Mouse (Mus musculus): ENCODE data around the gene Abca1.
A peak's percentile ranks its signal among the peaks of the same experiment; 100 is the strongest.

The Abca1 gene

GRCm38 (mm10) chr4:53159767-53160166, at the start of gene Abca1:
Abca1 (minus strand) TSS chr4:53159895.
- peak; percentile 69 to 78 for DNase-seq

- no peak for DNase-seq
Measured at GRCm38 (mm10) chr4:53204482-53204881, 44.8 kb upstream of the Abca1 start.

GRCm38 (mm10) chr4:53203595-53204400, 44.1 kb upstream of the Abca1 start:
- no peak for DNase-seq

- DNase-seq, result no peak
Measured at GRCm38 (mm10) chr4:53200276-53200675, 40.6 kb upstream of the Abca1 start.

- DNase-seq, result no peak
Measured at GRCm38 (mm10) chr4:53197842-53198241, 38.1 kb upstream of the Abca1 start.

GRCm38 (mm10) chr4:53196058-53196771, 36.5 kb upstream of the Abca1 start:
- DNase-seq, result peak; percentile 85 to 89

- DNase-seq, result no peak
Measured at GRCm38 (mm10) chr4:53187071-53187470, 27.4 kb upstream of the Abca1 start.

GRCm38 (mm10) chr4:53186573-53186972, 26.9 kb upstream of the Abca1 start:
- DNase-seq, result no peak

- no peak for DNase-seq
Measured at GRCm38 (mm10) chr4:53186141-53186540, 26.4 kb upstream of the Abca1 start.

GRCm38 (mm10) chr4:53181479-53181878, 21.8 kb upstream of the Abca1 start:
- no peak for DNase-seq

GRCm38 (mm10) chr4:53179308-53179820, 19.7 kb upstream of the Abca1 start:
- DNase-seq, result no peak

- DNase-seq, result no peak
Measured at GRCm38 (mm10) chr4:53178489-53178888, 18.8 kb upstream of the Abca1 start.

GRCm38 (mm10) chr4:53177696-53178095, 18.0 kb upstream of the Abca1 start:
- no peak for DNase-seq

- no peak for DNase-seq
Measured at GRCm38 (mm10) chr4:53174906-53175305, 15.2 kb upstream of the Abca1 start.

- no peak for DNase-seq
Measured at GRCm38 (mm10) chr4:53170403-53170802, 10.7 kb upstream of the Abca1 start.

- DNase-seq, result no peak
Measured at GRCm38 (mm10) chr4:53165231-53165630, 5.5 kb upstream of the Abca1 start.

- peak; percentile 28 to 29 for DNase-seq
Measured at GRCm38 (mm10) chr4:53159176-53159575, 519 bp downstream of the Abca1 start.

- DNase-seq, result peak; percentile 49 to 67
Measured at GRCm38 (mm10) chr4:53158634-53159033, 1.1 kb downstream of the Abca1 start.

- no peak for DNase-seq
Measured at GRCm38 (mm10) chr4:53155471-53155870, 4.2 kb downstream of the Abca1 start.

- no peak for DNase-seq
Measured at GRCm38 (mm10) chr4:53153711-53154110, 6.0 kb downstream of the Abca1 start.

GRCm38 (mm10) chr4:53153061-53153460, 6.6 kb downstream of the Abca1 start:
- no peak for DNase-seq

- DNase-seq, result no peak
Measured at GRCm38 (mm10) chr4:53152655-53153054, 7.0 kb downstream of the Abca1 start.

- no peak for DNase-seq
Measured at GRCm38 (mm10) chr4:53150516-53150915, 9.2 kb downstream of the Abca1 start.

GRCm38 (mm10) chr4:53149644-53150043, 10.1 kb downstream of the Abca1 start:
- DNase-seq, result no peak

Data from cerebellum, postnatal 36 days (tissue).